Mouse (Mus musculus) induced T-regulatory cell, adult 2 months (primary cell): Measurements from ENCODE around the gene Lmnb2.

Source experiments
- DNase-seq: peaks from one replicate; pipeline ENCODE4 v3.0.0-alpha.2; 2012; ENCODE audit warnings: low read depth

Gene Lmnb2

DNA sequence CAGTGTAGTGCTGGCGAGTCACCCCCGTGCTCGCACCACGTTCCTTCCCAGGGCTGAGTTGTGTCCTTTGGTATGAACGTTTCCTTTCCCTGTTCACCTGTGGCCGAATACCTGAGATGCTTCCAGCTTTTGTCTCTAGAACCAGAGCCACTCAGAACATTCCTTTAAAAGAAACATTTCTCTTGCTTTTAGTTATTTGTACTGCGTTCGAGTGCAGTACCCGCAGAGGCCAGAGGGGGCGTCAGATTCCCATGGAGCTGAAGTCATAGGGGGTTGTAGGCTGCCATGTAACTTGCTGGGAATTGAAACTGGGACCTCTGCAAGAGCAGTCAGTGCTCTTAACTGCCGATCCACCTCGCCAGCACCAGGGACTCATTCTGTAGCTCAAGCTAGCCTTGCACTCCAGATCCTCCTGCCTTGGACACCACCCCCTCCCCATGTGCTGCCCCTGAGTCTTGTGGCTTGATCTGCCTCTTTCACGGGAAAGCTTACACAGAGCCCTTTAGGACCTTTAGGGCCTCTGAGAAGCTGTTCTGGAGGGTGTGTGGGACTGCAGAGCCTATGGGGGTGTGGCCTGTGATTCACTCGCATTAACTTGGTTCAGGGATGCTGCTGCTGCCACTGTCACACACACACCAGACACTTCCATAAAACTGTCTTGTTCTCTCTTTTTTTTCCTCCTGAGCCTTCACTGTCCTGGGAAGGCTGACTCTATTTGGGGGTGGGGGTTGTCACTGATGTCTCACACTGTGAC is 28.8 kb upstream of the Lmnb2 start:
- DNase-seq, result peak; percentile 54

DNA sequence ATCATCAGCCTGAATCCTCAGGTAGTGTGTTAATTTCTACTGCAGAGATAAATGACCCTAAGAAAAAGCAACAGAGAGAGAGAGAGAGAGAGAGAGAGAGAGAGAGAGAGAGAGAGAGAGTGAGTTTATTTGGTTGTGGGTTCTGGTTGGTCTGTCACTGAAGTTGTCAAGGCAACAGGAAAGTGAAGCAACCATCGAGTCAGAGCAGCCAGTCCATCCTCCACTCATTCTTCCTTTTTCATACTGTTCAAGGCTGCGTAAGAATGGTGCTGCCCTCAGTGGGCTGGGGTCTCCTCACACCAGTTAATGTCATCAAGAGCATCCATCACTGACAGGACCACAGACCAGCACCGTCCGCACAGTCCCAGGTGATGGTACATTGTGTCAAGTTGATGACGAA is 26.2 kb upstream of the Lmnb2 start:
- DNase-seq, result no peak

DNA sequence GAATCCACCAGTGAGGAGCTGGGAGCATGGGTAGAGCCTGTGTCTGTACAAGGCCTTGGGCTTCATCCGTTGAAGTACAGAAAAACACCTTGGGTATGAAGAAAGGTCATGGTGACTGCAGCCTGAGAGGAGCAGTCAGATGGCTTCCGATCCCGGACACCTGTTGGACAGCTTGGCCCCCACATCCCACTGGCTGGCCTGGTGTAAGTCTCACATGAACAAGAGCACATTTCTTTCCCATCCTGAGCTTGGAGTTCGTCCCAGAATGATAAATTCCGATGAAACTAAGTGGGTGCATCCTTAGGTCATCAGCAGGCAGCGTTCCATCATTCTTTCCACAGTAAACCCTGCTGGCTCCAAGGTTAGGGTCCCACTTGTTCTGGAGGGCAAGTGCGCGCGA is 25.7 kb upstream of the Lmnb2 start:
- DNase-seq, result no peak

DNA sequence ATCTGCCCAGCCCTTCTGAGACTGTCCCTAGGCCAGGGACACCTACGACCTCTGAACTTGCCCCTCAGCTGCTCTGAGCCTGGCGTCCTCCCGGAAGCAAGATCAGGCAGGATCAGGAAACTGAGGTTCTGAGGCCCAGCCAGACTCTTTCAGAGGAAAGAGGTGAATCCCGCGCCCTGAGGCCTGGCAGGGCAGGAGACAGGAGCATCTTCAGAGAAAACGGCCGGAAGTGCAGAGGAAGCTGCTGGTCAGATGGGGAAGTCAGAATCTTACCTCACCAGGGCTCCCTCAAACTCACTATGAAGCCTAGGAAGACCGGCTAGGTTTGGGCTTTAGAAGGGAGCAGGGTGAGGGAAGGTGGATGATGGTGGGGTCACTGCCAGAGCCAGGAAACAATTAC is 24.9 kb upstream of the Lmnb2 start:
- no peak for DNase-seq

DNA sequence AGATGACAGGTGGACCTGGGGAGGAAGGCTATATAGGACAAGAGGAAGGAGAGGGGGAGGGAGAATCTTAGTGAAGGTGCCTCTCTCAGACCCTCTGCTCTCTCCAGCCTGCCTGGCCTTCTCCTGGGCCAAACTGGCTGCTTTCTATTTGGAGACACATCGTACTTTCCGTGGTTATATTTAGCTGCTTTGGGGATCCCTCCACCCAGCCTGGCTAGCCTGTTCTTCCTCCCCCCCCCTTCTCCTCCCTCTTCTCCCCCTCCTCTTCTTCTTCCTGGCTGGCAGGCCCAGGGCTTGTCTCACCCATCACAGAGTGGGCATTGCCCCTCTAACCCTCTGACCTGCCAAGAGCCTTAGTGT is 22.9 kb upstream of the Lmnb2 start:
- no peak for DNase-seq

DNA sequence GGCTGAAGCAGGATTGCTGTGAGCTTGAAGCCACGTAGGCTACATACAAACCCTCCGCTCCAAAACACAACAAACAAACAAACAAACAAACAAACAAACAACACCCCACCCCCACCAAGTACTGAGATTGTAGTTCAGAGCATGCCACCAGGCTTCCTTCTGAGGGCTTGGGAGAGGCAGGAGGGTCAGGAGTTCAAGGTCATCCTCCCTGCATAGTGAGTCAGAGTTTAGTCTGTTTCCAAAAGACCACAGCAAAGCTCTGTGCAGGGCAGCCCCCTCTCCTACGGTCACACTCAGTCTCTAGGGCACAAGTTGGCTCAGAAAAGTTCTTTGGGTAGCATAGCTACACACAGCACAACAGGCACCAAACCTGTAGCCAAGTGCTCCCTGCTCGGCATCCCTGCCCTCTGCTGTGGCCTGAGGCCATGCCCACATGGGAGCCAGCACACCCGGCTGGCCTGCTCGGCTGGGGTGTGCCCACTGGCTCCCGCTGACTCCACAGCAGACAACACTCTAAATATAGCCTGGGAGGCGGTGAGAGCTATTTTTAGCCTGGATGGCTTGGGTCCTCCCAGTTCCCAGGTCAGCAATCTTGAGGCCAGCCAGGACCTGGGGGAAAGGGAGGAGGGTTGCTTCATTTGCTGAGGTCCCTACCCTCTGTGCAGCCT is 22.4 kb upstream of the Lmnb2 start:
- peak; percentile 46 for DNase-seq

DNA sequence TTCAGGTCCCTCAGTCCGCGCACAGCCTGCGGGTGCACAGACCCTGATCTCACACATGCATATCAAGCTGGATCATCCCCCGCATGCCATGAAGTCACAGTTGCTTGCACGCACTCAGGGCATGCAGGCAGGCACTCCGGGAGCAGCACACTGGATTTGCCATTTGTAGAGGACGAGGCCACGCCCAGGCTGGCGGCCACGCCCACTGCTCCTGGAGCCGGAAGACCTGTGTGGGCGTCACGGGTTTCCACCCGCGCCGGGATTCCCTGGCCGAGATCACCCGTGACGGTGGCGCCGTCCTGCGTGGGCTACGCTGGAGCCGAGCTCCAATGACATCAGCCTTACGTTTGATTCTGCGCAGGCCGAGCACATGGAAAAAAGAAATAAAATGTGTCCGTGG is 21.6 kb upstream of the Lmnb2 start:
- DNase-seq, result peak; percentile 94

DNA sequence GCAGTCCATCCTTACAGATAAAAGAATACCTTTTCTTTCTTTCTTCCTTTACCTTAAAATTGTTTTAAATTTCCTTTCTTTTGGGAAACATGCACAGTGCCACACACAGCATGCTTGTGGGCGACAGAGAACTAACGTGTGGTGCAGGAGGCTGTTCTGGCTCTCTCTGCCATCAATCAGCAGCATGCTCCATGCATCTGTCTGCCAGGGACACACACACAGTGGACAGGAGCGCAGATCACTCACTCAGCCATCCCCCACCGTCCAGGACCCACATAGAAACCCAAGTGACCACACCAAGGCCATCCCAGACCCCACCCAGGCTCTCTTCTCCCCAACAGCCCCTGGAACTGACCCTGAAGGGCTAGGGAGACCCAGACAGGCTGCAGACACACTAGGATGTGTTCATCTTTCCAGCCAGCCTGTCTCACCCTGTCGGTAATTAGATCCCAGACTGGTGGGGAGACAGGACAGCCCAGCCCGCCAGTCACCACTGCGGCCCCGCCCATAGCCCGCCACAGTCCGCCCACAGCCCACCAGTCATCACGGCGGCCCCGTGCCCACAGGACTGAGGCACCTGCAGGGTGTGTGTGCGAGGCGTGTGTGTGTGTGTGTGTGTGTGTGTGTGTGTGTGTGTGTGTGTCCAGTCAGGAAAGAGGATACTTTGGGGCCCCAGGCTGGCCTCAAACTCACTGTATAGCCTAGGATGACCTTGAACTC is 20.9 kb upstream of the Lmnb2 start:
- peak; percentile 72 for DNase-seq

DNA sequence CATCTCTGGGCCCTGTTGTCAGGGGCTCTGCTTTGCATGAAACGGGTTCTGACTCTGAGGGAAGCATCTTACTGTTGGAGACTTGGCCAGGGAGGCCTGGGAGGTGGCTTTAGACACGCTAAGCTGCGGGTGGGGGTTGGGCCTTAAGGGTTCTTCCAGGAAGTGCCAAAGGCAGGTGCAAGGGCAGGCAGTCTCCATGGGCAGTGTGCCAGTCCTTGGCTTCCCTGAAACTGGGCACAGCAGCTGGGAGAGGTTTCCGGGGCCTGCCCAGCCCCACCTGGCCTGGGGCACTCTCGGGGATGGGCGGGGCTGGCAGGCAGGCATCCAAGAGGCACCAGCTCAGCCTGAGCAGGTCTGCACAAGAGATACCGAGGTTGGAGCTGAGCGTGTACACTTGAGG is 19.6 kb upstream of the Lmnb2 start:
- peak; percentile 61 for DNase-seq

DNA sequence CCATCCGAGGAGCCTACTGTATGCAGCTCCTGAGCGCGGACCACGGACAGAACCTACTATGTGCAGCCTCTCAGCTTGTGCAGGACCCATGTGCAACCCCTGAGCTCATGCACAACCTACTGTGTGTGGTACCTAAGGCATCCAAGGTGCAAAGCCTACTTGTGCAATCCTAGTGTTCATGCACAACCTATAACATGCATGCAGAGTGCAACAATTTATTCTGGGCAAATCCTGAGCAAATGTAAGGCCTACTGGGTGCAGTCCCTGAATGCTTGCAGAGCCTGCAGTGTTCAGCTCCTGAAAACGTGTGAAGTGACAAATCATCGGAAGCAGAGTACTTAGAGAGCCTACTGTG is 18.7 kb upstream of the Lmnb2 start:
- no peak for DNase-seq

DNA sequence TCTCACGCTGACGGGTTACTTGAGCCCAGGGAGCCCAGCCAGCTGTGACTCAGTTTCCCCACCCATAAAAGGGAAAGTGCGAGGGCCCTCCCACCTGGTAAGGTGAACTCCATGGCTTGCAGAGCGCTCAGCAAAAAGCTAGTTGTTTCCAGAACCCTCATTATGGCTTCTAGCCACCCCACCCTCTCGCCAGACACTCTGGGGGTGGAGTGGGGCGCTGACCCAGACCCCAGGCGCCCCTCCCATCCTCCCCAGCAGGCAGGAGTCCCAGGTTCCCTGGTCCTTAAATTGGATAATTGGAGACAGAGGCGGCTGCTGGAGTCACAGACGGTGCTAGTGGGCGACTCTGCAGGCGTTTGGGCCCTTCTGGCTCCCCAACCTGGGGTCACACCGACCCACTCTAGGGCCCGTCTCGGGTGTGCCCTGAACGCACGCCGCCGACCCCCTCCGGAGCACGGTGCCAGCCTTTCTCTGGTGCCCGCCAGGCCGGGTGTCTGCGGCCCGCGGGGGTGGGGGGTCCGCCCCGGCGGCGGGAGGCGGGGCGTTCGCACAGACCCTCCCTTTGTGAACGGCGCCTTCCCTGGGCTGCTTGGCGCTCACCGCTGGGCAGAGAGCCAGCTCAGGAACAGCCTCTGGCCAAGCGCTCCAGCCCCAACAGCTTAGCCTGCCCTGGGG is 18.2 kb upstream of the Lmnb2 start:
- DNase-seq, result peak; percentile 49

DNA sequence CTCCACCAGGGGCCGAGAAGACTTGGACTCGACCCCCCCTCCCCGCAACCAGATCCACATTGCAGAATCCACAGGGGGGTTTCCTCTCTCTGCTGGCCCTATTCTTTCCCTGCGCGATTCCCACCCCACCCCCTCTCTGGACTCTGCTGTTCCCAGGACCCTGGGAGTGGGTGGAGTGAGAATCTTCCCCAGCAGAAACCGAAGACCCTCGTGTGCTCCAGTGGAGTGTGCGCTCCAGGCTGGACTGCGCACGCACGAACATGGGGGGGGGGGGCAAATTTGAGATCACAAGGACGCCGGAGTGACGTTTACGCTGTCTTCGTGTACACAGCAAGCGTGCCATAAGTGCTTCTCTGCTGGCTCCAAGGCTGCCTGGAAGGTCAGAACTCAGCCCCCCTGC is 17.7 kb upstream of the Lmnb2 start:
- no peak for DNase-seq

DNA sequence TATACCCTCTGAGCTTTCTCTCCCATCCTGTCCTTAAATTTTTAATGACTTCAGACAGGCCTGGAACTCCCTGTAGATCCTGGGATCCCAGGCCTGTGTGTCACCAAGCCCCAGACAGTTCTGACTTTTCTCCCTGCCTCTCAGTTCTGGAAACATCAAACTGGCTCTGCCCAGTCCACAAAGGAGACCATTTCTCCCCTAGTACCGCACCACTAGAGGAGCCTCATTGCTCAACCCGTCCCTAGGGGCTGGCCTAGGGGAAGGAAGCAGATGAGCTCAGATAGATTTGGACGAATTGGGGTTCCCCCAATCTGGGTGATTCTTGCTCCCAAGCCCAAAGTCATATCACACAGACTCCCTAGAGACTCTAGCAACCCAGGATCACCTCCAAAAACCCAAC is 17.2 kb upstream of the Lmnb2 start:
- DNase-seq, result peak; percentile 57

DNA sequence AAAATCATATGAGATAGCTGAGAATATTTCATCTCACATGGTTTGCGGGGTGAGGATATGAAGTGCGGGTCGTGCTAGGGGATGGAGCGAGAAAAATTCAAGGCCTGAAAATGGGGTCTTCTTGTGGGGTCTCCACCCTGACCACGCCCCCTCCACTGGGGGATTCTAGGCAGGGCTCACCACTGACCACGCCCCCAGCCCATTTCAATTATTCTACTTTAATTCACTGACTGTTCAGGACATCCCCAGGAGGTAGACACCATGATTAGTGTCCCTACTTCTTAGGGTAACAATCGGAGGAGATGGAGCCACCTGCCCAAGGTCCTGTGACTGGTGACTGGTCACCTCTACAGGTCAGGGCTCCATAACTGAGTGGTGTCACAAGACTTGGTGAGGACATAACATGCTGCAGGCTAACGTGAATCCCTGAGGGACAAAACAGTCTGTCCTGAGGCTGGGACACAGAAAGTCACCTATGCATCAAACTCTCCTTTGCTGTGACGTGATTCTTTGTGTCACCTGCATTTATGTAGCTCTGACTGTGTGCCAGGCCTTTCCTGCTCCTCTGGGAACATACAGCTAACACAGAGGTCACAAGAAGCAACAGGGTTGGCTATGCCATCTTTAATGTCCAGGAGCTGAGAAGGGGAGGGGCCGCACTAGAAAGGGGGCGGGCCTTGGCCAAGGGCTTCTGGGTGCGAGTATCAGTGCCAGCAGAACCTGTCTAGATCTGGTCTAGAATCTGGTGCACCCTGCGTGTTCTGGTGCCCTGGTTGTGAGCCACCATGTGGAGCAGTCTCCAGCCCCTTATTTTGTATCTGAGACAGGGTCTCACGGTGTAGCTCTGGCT is 16.3 kb upstream of the Lmnb2 start:
- peak; percentile 44 for DNase-seq

DNA sequence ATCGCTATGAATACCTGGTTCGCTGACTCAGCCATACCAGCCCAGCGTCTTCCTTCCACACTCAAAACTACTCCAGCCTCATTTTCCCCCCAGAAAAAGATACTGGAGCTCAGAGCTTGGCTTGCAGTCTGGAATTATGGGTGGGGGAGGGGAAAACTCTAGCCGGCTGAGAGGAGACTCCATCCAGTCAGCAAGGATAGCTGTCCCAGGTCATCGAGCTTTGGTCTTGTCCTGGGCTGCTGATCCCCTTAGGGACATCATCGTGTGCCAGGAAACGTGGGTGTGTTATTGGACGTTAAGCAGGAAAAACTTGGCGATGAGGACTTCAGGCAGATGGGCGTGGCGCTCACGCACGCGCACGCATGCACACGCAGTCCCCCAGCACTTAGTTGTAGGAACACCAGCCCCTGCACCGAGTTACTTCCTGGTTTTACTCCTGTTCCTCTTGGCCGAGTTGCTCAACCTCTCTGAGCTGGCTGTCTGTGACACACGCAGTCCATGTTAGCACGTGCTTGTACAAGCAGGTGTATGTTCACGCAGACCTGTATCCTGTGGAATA is 15.5 kb upstream of the Lmnb2 start:
- peak; percentile 70 for DNase-seq

DNA sequence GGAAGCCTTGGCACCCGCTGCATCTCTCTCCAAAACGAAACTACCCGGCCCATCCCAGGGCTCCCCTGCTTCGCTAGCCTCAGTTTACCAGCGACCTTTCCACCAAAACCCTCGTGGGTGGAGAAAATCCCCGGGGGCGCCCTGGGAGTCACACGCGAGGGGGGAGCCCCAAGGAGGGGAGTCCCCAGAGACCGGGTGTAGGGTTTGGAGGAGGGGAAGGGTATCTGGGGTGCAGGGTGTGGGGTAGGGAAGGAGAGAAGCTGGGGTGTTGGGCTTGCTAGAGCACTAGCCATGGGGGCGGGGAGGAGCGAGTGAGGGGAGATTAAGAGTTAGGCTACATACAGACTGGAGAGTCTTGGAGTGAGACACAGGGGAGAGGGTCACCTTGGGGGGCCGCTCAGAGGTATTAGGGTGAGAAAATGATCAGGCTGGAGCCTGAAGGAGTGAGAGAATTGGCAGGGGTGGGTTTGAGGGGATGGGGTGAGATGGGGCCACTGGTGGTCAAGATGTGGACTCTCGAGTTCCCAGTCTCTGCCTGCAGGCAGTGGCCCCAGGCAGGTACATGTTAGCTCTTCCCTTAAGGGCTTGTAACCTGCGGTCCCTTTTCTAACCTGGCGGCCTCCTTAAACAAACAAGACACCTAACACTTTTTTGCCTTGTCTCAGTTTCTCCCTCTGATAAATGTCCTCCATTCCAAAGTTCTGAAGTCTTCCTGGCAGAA is 14.8 kb upstream of the Lmnb2 start:
- peak; percentile 86 for DNase-seq

DNA sequence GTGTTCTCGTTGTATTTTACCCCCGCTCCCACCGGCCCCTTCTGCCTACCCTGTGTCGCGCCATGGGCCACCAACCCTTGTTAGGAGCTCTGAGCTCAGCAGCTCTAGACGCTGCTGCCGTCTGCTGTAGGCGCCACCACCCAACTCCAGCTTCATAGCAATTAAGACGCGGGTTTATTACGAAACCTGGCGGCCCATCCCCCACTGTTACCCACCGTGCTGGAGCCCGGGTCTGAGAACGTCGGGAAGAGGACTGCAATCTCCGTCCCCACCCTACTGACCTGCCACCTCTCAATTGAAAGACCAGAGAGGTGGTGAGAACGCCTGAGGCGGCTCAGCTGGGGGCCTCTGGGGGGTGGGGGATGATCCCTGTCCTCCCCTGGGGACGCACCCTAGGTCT is 14.2 kb upstream of the Lmnb2 start:
- DNase-seq, result peak; percentile 76

DNA sequence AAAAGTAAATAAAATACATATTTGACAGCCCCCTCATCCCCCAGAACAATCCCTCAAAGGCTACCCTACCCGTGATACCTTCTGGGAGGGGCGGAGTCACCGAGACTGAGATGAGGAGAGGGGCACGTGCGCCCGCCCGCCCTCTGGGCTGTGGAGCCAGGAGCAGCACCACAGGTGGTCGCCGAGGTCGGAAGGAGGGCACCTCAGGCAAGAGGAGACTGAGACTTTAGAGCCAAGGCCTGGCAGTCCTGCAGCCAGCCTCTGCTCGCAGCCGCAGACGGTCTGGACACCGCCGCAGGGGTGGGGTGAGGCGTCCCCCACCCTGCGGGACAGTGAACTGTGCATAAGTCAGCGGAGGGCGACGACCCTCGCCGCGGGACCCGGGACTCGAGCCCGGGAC is 13.7 kb upstream of the Lmnb2 start:
- DNase-seq, result no peak

DNA sequence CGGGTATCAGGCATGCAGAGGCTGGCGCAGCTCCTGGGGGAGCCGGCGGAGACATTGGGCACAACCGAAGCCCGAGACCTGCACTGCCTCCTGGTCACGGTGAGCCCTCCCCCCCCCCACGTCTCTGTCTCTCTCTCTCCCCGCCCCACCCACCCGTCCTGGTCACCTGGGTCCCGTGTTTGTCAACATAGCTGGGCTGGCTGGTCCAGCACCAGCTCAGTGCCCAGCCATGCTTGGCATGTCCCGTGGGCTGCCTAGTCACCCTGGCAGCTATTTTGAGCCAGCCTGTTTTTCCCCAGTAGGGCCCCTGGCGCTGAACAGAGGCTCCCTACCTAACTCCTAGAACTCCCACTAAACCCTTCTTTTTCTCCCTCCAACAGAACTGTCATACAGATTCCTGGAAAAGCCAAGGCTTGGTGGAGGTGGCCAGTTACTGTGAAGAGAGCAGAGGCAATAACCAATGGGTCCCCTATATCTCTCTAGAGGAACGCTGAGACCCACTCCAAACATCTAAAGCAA is 13.2 kb upstream of the Lmnb2 start:
- peak; percentile 61 for DNase-seq

DNA sequence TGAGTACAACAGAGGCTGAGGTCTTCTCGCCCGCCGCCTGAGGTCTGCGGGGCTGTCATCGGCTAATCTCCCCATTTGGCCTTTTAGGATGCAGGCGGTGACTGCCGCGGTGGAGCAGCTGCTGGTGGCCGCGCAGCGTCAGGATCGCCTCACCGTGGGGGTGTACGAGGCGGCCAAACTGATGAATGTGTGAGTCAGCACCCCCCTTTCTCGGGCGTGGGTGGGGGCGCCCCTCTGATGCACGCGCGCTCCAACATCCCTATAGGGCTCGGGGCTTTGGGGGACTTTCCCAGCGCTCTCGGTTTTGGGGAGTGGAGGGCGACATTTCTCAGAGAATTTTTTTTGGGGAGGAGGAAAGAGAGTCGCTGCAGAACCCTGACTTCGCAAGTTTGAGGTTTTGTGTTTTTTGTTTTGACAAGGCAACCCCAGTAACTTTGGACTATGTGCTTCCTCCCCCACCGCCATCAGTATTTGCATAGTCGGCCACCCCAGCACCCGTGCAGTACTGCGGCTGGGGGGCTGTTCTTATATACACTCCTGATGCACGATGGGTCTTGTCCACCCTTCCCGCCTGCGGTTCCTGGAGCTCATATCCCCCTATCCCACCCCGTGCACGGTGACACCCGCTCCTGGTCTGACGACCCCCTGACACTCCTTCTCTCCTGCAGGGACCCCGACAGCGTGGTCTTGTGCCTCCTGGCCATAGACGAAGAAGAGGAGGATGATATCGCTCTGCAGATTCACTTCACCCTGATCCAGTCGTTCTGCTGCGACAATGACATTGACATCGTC is 12.5 kb upstream of the Lmnb2 start:
- peak; percentile 93 for DNase-seq
